ENCODE assay signal across 8 mouse cellular contexts in genomic region chr2:39190561-39191056, GRCm38 (mm10). TPM values are rescaled to one million over a fixed set of nuclear protein-coding genes. Genes with fewer than 3 reads are reported as not detected.
DNase-seq lines count a peak whose midpoint lies in the region; ATAC-seq lines count a peak whose summit lies in the region.

Gene Scai (minus strand): TSS chr2:39190734.

- peak; percentile 99 for ATAC-seq in inflammation-experienced regulatory T-cells, adult 6 months
- peak; percentile 99 for ATAC-seq in megakaryocyte-erythroid progenitor cell, adult 5-6 weeks (replicated peaks; ENCODE audit: low FRiP score, low TSS enrichment, poor library complexity, severe bottlenecking)

- DNase-seq in adrenal gland, adult (ENCODE audit: inconsistent age in 2 of 2, low spot score in 1 of 2): peak; percentile 99
- DNase-seq in embryo, embryonic 10.5 days (ENCODE audit: low spot score): peak; percentile 98
- peak; percentile 96 for DNase-seq in gastrocnemius, postnatal 14 days
- peak; percentile 98 to 99 for DNase-seq in left cerebral cortex, postnatal 10 days (ENCODE audit: extremely low spot score in 1 of 2, low spot score in 2 of 2)
- DNase-seq in right cerebral cortex, postnatal 25 days: peak; percentile 97
- peak; percentile 96 to 97 for DNase-seq in urinary bladder, postnatal 4 days (ENCODE audit: low spot score in 2 of 2)

- intact Hi-C loops in gastrocnemius, postnatal 14 days (cut with DNase I; ENCODE audit: low total_unique reads): no loop called here
- intact Hi-C loops in left cerebral cortex, postnatal 10 days (cut with DNase I): loop anchor here (10.0 kb wide), 1 partner anchor 126 kb away; the partner anchor contains the start of gene Golga1

RNA-seq across cellular contexts. Expression of gene Scai, which starts in this region (rescaled TPM):
- total RNA-seq in gastrocnemius, postnatal 14 days (2021): 1 to 10 TPM; 3.9 to 4.6 TPM
- 10 to 100 TPM in 2 of 3 experiments, 1 to 10 TPM in 1; 9.7 to 21.0 (median 14.3) TPM for polyA plus RNA-seq in inflammation-experienced regulatory T-cells, adult 6 months (2017; shearing (Covaris generic))
- total RNA-seq in left cerebral cortex, postnatal 10 days (2021): 10 to 100 TPM; 78.7 to 88.5 TPM
- 6.6 and 24.4 TPM in 2 replicates for total RNA-seq in megakaryocyte-erythroid progenitor cell, adult 5-6 weeks (2014; fragmentation: Nextera tagmentation)
- 6.0 and 12.0 TPM in 2 replicates for total RNA-seq in megakaryocyte-erythroid progenitor cell, adult 5-6 weeks (2017)

Comparison
In these comparisons a context has a peak if more than half of its experiments do, and no peak if none do; other contexts are left out.
1. Peak in every context shown above with its lines: DNase-seq and ATAC-seq.